Mouse (Mus musculus) B cell, adult 2 months (primary cell): Measurements from ENCODE around the gene Gm10643.

Experiments
- DNase-seq, 2 experiments: peaks; one replicate each; pipeline ENCODE4 v3.0.0; 2022

Gene Gm10643

DNA sequence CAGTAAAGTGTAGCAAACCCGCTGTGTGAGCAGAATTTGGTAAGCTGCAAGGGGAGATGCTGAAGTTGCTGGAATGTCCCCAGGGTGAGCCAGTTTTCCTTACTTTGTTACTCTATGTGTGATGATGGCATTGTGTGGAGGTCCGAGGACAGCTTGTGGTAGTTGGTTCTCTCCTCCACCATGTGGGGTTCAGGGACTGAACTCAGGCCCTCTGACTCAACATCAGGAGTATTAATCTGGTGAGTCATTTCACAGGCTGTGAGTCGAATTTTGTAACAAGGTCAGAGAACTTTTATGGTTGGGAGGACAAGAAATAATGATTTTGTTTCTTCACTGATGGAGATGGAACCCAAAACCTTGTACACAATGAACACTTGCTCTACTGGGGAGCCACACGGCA lies 32.2 kb downstream of the Gm10643 start:
- DNase-seq: no peak

DNA sequence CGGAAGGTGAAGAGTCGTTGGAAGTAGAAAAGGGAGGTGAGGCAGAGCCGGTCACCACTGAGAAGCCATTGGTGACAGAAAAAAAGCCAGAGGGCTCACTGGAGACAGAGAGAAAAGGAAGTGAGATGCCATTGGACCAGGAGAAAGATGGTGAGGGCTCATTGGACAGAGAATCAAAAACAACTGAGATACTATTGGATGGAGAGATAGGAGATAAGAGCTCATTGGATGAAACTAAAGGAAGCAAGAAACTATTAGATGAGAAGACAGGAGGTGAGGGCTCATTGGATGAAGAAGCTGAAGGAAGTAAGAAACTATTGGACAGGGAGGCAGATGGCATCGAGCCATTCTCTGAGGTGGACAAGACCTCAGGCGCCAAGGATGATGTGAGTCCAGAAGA lies 35.7 kb downstream of the Gm10643 start:
- DNase-seq: no peak

DNA sequence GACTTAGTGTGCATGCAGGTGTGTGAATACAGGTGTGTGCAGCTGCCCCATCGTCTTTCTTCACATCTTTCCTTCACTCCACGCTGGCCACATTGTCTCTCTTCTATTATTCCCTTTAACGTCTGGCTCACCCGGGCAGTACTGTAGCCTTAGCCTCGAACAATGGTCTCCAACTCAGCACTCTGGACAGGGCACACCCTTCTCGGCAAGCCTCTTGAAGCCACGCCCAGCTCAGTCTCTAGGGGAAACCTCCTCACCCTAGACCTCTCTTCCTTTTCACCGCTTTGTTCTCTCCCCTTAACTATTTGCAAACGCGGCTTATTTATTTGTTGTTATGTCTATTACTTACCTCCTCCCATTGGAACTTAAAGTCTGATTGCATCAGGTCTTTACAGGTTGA lies 37.5 kb downstream of the Gm10643 start:
- DNase-seq: peak; percentile 71

DNA sequence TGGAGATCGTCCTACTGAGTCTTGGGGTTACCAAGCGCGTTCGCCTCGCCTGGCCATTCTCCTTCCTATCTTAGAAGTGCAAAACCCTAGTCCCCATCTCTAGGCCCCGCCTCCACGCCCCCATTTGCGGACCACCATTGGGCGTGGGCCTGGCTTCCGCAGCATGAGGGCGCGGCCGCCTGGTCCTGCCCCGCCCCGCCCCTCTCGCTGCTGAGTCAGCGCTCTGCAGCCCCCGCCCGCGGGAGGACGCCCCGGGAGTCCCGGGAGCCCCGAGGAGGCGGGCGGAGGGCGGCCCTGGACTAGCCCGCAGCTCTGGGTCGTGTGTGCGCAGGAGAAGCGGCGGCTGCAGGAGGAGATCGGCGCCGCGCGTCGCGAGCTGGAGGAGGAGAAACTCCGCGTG lies 39.1 kb downstream of the Gm10643 start:
- peak; percentile 22 to 32 for DNase-seq

DNA sequence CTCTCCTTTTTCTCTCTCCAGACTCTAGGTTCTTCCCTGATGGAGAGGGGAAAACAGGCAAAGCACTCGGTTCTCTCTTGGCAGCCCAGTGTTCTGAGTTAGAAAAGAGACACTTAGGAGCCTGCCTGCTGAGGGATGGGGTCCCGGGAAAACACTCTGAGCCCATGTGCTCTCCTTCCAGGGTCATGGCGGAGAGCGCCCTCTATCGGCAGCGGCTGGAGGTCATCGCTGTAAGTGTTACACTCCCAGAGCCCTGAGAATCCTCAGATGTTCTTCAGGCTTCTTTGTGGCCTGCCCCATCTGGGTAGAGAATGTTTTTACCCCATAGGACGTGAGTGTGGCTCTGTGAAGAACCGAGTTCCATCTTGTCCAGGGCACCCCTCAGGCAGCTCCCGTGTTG lies 40.8 kb downstream of the Gm10643 start:
- DNase-seq: peak; percentile 75 to 78

DNA sequence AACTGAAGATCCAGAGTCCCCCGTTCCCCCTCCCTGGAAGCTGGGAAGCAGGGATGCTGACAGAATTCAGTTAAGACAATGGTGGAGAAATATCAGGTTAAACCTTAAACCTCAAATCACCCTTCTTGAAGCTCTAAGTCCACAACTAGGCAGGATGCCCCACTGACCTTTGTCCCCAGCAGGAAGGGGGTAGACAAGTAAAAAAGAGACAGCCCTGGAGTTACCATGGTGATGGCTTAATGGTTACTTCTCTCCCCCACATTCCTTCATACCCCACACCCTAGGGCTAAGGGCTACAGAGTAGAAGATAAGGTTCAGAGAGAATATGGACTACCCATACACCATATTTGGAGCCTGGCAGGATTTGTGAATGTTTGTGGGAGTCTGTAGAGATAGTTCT lies 41.3 kb downstream of the Gm10643 start:
- no peak for DNase-seq

DNA sequence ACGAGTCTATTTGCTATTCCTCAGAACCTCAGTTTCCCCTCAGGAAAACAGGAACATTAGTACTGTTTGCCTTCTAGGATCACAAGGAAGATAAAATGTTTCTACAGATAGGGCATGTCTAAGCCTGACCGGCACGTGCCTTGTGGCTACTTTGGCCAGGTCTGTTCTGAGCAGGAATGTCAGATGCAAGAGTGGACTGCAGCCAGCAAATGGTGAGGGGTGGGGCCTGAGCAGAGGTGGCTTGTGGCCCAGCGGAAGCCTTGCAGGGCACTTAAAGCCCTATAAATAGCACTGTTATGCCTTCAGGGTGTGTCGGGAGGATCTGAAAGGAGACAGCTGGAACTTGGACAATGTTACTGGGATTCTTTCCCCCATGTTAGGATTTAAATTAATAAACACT lies 41.9 kb downstream of the Gm10643 start:
- DNase-seq: no peak

DNA sequence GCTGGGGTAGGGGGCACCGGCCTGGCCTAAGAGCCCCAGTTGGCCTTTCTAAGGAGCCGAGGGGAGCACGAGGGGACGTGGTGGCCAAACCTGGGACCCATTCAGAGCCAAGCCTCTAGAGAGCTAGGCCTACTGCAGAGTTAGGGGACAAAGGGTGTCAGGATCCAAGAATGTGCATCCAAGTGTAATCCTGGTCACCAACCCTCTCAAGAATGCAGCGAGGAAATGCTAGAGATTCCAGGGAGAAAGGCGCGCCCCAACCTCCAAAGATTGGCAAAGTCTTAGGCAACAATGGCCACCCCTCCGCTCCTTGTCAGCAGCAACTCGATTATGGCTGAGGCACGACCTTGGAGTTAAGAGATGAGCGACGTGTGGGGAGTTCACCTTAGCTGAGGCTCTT lies 43.4 kb downstream of the Gm10643 start:
- DNase-seq: no peak

DNA sequence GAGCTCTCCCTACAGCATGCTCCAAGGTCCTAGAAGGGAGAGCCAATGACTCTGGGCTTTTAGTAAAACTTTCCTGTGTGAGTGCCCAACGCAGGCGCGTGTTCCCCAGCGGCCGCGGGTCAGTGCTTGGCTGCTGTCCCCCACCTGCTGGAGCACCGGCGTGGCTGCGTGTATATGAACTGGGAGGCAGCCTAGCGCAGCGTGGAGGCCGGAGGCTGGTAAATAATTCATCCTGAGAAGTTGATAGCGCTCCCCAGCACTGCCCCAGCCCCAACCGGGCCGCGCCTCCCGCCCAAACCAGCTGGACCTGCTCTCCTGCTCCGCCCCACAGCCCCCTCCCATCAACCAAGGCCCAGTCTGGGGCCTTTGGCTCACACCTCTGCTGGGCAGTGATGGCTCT lies 43.8 kb downstream of the Gm10643 start, which contains the start of gene Palm3:
Palm3 (plus strand) TSS at position 376 of the 400 bp plus-strand sequence.
- no peak for DNase-seq

DNA sequence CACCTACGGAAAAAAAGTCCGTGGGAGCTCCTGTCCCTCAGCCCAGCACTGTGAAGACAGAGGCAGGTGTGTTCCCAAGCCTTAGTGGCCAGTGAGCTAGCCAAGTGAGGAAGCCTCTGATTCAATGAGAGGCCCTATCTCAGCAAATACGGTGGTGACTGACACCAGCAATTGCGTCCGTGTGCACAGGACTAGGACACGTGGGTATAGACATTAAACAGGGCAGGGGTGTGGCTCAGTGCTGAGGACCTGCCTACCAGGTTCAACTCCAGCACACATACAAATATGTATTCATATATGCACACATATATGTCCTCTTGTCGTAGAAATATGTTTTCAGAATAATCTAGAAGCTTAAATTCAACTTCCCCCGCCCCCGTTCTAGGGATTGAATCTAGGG lies 45.2 kb downstream of the Gm10643 start:
- DNase-seq: no peak

DNA sequence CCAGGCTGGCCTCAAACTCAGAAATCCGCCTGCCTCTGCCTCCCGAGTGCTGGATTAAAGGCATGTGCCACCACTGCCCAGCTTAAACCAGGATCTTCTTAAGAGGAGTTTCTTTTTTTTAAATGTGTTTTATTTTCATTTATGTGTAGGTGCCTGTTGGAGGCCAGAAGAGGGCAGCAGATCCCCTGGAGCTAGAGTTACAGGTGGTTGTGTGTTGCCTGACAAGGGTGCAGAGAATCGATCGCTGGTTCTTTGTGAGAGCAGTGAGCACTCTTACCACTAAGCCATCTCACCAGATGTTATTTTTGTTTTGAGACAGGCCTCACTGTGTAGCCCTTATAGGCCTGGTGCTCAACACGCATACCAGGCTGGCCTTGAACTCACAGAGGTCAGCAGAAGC lies 49.1 kb downstream of the Gm10643 start:
- no peak for DNase-seq
